8 mouse cellular contexts compared by ENCODE assay signal in genomic region chr6:31155857-31156256, GRCm38 (mm10).
DNase-seq lines count a peak whose midpoint lies in the region; ATAC-seq lines count a peak whose summit lies in the region.

No protein-coding gene starts in this region.

- no peaks in the 10 kb centered on the region for H3K4me1 ChIP-seq in liver, embryonic 11.5 days (replicated peaks; ENCODE audit: control insufficient read depth, insufficient read depth, low read length)

- H3K9ac ChIP-seq in liver, embryonic 11.5 days (ENCODE audit: low read depth, low read length), result no peak overlapping the region

- no peak overlapping the region for H3K4me2 ChIP-seq in liver, embryonic 11.5 days

- H3K9me3 ChIP-seq in liver, embryonic 11.5 days (ENCODE audit: control insufficient read depth, low read length), result no peaks in the 10 kb centered on the region

- H3K36me3 ChIP-seq in liver, embryonic 11.5 days (ENCODE audit: control insufficient read depth, insufficient read depth, low read length), result no peaks in the 10 kb centered on the region

- H3K4me3 ChIP-seq in liver, embryonic 11.5 days (ENCODE audit: low read depth, low read length), result no peak overlapping the region

- no peak for ATAC-seq in liver, embryonic 11.5 days (replicated peaks; ENCODE audit: low FRiP score)
- no peak for ATAC-seq in inflammation-experienced regulatory T-cells, adult 6 months

- WGBS in liver, embryonic 11.5 days, result 27% methylated on average over 5 of the region's 5 CpGs

- H3K27me3 ChIP-seq in liver, embryonic 11.5 days (replicated peaks; ENCODE audit: control insufficient read depth, insufficient read depth, low read length), result no peaks in the 10 kb centered on the region

- H3K27ac ChIP-seq in liver, embryonic 11.5 days (ENCODE audit: low read depth, low read length), result no peak overlapping the region

- DNase-seq in liver, result peak; percentile 32
- no peak for DNase-seq in liver, embryonic 11.5 days (ENCODE audit: low spot score)
- peak; percentile 71 for DNase-seq in Muller cell, postnatal 12 days (ENCODE audit: inconsistent ontology term)
- peak; percentile 79 for DNase-seq in cerebellum, adult 9-11 months
- DNase-seq in frontal cortex, postnatal 10 days (ENCODE audit: low spot score in 2 of 2), result peak; percentile 57
- peak; percentile 63 to 75 for DNase-seq in layer of hippocampus, postnatal 10 days (ENCODE audit: low spot score in 2 of 2)
- DNase-seq in naive thymus-derived CD4-positive, alpha-beta T cell, adult 2 months (ENCODE audit: low read depth), result peak; percentile 50
